Comparison of ENCODE assay signal across 9 mouse cellular contexts in the genomic region with DNA sequence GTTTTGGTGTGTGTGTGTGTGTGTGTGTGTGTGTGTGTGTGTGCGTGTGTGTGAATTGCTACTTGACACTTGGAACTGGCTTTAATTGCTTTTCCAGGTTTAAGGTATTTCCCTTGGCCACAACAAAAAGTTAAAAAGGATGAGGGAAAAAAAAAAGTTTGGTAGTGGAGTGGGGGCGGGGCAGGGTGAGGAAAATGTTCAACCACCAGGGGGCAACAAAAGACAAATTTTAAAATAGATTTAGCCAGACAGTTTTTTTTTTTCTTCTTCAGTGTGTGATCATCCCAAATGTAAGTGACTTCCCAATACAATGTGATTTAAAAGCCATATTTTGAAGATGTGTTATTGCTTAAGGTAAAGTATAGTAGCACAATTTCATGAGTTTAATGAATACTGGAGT. TPM values are rescaled to one million over a fixed set of nuclear protein-coding genes. Genes with fewer than 3 reads are reported as not detected.
DNase-seq lines count a peak whose midpoint lies in the region; ATAC-seq lines count a peak whose summit lies in the region.
"Had no signal": no experiment of that assay in that cellular context is flagged by ENCODE, and none has a peak within 500 bp of the region (broad histone marks: within the 10 kb centered on the region; RNA-seq: fewer than 3 reads in every experiment).

No protein-coding gene starts in this region.

- ATAC-seq in kidney, embryonic 14.5 days (ENCODE audit: low FRiP score, low TSS enrichment): no peak
- no peak for ATAC-seq in embryonic facial prominence, embryonic 15.5 days (ENCODE audit: insufficient number of reproducible peaks, low FRiP score, low TSS enrichment, low read depth)
- ATAC-seq in hindbrain, embryonic 12.5 days (ENCODE audit: low FRiP score): no peak
- no peak for ATAC-seq in neural tube, embryonic 11.5 days (ENCODE audit: insufficient read depth, low FRiP score, low TSS enrichment)

- no peak overlapping the region for H3K4me3 ChIP-seq in kidney, embryonic 14.5 days (ENCODE audit: low read length)
- no peak overlapping the region for H3K4me3 ChIP-seq in embryonic facial prominence, embryonic 15.5 days (replicated peaks)
- no peak overlapping the region for H3K4me3 ChIP-seq in hindbrain, embryonic 12.5 days
- no peak overlapping the region for H3K4me3 ChIP-seq in neural tube, embryonic 11.5 days (ENCODE audit: low read depth, low read length)
- H3K4me3 ChIP-seq: liver, embryonic 13.5 days had no signal

- H3K4me1 ChIP-seq in kidney, embryonic 14.5 days (ENCODE audit: control insufficient read depth, insufficient read depth, low read length): 0 out of 2 replicates have a peak, but pooled peaks cover 2% of the 10 kb centered on the region
- peaks cover 5% of the 10 kb centered on the region; the same call in 1 of the 2 replicates for H3K4me1 ChIP-seq in embryonic facial prominence, embryonic 15.5 days
- peaks cover 6% of the 10 kb centered on the region; the same call in 1 of the 2 replicates for H3K4me1 ChIP-seq in hindbrain, embryonic 12.5 days
- no peaks in the 10 kb centered on the region for H3K4me1 ChIP-seq in neural tube, embryonic 11.5 days (ENCODE audit: control insufficient read depth, insufficient read depth, low read length)
- H3K4me1 ChIP-seq: liver, embryonic 13.5 days had no signal

- 11% methylated on average over 2 of the region's 2 CpGs for WGBS in kidney, embryonic 14.5 days
- WGBS in embryonic facial prominence, embryonic 15.5 days: 0% methylated on average over 2 of the region's 2 CpGs
- WGBS in hindbrain, embryonic 12.5 days: 20% methylated on average over 2 of the region's 2 CpGs
- WGBS in neural tube, embryonic 11.5 days: 11% methylated on average over 2 of the region's 2 CpGs

- H3K4me2 ChIP-seq in kidney, embryonic 14.5 days (replicated peaks; ENCODE audit: low read depth, low read length): no peak overlapping the region
- 0 out of 2 replicates have a peak overlapping the region, but pooled peaks have one; percentile 12 for H3K4me2 ChIP-seq in embryonic facial prominence, embryonic 15.5 days (replicated peaks)
- H3K4me2 ChIP-seq in hindbrain, embryonic 12.5 days (replicated peaks): peak overlapping the region; percentile 11; the same call in 1 of the 2 replicates
- no peak overlapping the region for H3K4me2 ChIP-seq in neural tube, embryonic 11.5 days (ENCODE audit: low read depth)
- H3K4me2 ChIP-seq: liver, embryonic 13.5 days had no signal

- H3K9ac ChIP-seq in kidney, embryonic 14.5 days (ENCODE audit: low read depth, low read length): no peak overlapping the region
- no peak overlapping the region for H3K9ac ChIP-seq in embryonic facial prominence, embryonic 15.5 days
- H3K9ac ChIP-seq in hindbrain, embryonic 12.5 days: no peak overlapping the region
- no peak overlapping the region for H3K9ac ChIP-seq in neural tube, embryonic 11.5 days (ENCODE audit: low read length)
- H3K9ac ChIP-seq: liver, embryonic 13.5 days had no signal

- intact Hi-C loops in left cerebral cortex, postnatal 25 days (cut with DNase I): loop anchor here (1.0 to 10.0 kb wide), 6 partner anchors 612 to 1587 kb away; no protein-coding TSS in a partner anchor

- no peaks in the 10 kb centered on the region for H3K27me3 ChIP-seq in kidney, embryonic 14.5 days (ENCODE audit: control insufficient read depth, insufficient read depth, low read length)
- H3K27me3 ChIP-seq in embryonic facial prominence, embryonic 15.5 days: no peaks in the 10 kb centered on the region
- no peaks in the 10 kb centered on the region for H3K27me3 ChIP-seq in hindbrain, embryonic 12.5 days
- H3K27me3 ChIP-seq in neural tube, embryonic 11.5 days (ENCODE audit: control insufficient read depth, insufficient read depth, low read length): no peaks in the 10 kb centered on the region

- no peaks in the 10 kb centered on the region for H3K36me3 ChIP-seq in kidney, embryonic 14.5 days (ENCODE audit: control insufficient read depth, insufficient read depth, low read length)
- no peaks in the 10 kb centered on the region for H3K36me3 ChIP-seq in embryonic facial prominence, embryonic 15.5 days
- H3K36me3 ChIP-seq in hindbrain, embryonic 12.5 days: no peaks in the 10 kb centered on the region
- no peaks in the 10 kb centered on the region for H3K36me3 ChIP-seq in neural tube, embryonic 11.5 days (ENCODE audit: control insufficient read depth, insufficient read depth, low read length)
- H3K36me3 ChIP-seq: liver, embryonic 13.5 days had no signal

- no peaks in the 10 kb centered on the region for H3K9me3 ChIP-seq in kidney, embryonic 14.5 days (ENCODE audit: control insufficient read depth, low read length)
- H3K9me3 ChIP-seq in embryonic facial prominence, embryonic 15.5 days (replicated peaks): no peaks in the 10 kb centered on the region
- H3K9me3 ChIP-seq in hindbrain, embryonic 12.5 days (replicated peaks): no peaks in the 10 kb centered on the region
- H3K9me3 ChIP-seq in neural tube, embryonic 11.5 days (ENCODE audit: control insufficient read depth, low read length): no peaks in the 10 kb centered on the region
- H3K9me3 ChIP-seq: liver, embryonic 13.5 days had no signal

- no peak overlapping the region; the same call in 1 of the 2 replicates for H3K27ac ChIP-seq in kidney, embryonic 14.5 days (ENCODE audit: low read depth, low read length)
- peak overlapping the region; percentile 51; the same call in 1 of the 2 replicates for H3K27ac ChIP-seq in embryonic facial prominence, embryonic 15.5 days (replicated peaks)
- no peak overlapping the region for H3K27ac ChIP-seq in hindbrain, embryonic 12.5 days
- H3K27ac ChIP-seq in neural tube, embryonic 11.5 days (ENCODE audit: low read depth, low read length): no peak overlapping the region
- H3K27ac ChIP-seq: liver, embryonic 13.5 days had no signal

- DNase-seq in kidney, adult 11 months: peak; percentile 42
- peak; percentile 39 for DNase-seq in ZHBTc4 (ENCODE audit: low read depth, low spot score)
- peak; percentile 59 to 66 for DNase-seq in left cerebral cortex, postnatal 25 days (ENCODE audit: low spot score in 2 of 2)
- peak; percentile 60 for DNase-seq in neural tube, embryonic 11.5 days (ENCODE audit: low spot score)
- DNase-seq in B cell, adult 2 months: no peak
- DNase-seq: liver, embryonic 13.5 days had no signal

RNA-seq across cellular contexts. Expression of gene Adamts1, which starts 4.7 kb away (rescaled TPM):
- 36.8 and 70.7 TPM in 2 replicates for polyA plus RNA-seq in kidney, embryonic 14.5 days (2014; fragmentation: Nextera tagmentation; extraction: Ambion mirVana)
- 38.6 and 45.5 TPM in 2 replicates for polyA plus RNA-seq in embryonic facial prominence, embryonic 15.5 days (2015; fragmentation: Nextera tagmentation; extraction: Ambion mirVana)
- polyA plus RNA-seq in hindbrain, embryonic 12.5 days (2016; fragmentation: Nextera tagmentation; extraction: Ambion mirVana): 22.8 and 26.7 TPM in 2 replicates
- 1 to 10 TPM; 7.1 to 7.7 TPM for total RNA-seq in left cerebral cortex, postnatal 25 days (2021)
- 13.9 and 14.2 TPM in 2 replicates for polyA plus RNA-seq in neural tube, embryonic 11.5 days (2014; fragmentation: Nextera tagmentation; extraction: Ambion mirVana)

Comparison
In these comparisons a context has a peak if more than half of its experiments do, and no peak if none do; other contexts are left out.
1. DNase-seq: peak in kidney, adult 11 months (single experiment), ZHBTc4 (single experiment), left cerebral cortex, postnatal 25 days (2 of 2) and neural tube, embryonic 11.5 days (single experiment); none in B cell, adult 2 months (0 of 2).
2. H3K4me2 ChIP-seq: peak in embryonic facial prominence, embryonic 15.5 days (single experiment) and hindbrain, embryonic 12.5 days (single experiment); none in kidney, embryonic 14.5 days (single experiment) and neural tube, embryonic 11.5 days (single experiment).